Mouse (Mus musculus): Measurements from ENCODE around the gene Il1rapl2. TPM values are rescaled to one million over a fixed set of nuclear protein-coding genes. Genes with fewer than 3 reads are reported as not detected.

The Il1rapl2 gene
- total RNA-seq (2021) = 1 to 10 TPM in 1 of 2 experiments, under 1 TPM in 1; 0.21 to 1.2 TPM
- long read RNA-seq, experiment 1 = 0 reads
- long read RNA-seq, experiment 2 = 0 reads

DNA sequence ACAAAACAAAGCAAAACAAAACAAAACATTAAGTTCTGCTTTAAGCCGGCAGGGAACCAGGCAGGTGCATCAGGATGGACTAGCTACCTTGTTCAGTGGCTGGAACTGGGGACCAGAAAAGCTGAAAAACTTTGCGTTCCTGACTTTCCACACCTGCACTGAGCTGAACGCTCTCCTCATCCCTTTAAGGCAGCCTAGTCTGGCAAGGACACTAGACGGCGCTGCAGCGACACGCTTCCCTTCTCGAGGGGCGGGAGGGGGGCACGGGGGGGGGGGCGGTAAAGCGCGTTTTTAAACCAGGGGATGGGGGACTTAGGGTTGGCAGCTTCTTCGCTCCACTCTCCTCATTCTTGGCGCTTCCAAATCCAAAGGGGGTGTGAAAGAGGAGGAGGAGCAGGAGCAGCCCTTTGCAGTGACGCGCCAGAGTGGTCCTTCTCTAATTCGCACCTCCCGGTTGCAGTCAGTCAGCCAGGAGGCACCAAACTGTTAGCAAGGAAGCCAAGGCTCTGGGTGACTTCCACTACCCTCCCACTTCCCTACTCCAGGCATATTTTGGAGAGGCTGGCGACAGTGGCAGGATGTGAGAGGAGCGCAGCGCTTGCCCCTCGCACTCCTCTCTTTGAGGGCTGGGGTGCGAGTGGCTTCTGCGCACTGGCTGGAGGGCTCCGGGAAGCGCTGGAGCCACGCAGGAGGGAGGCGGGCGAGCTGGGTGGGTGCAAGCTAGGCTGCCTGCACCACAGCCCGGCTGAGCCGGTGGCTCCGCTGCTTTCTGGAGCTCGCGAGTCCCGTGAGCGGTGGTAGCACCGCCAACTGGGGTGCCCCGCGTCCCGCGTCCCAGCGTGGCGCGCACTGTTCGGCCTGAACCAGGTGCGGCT, at the start of gene Il1rapl2:
Gene Il1rapl2 (plus strand): TSS at position 288 of the 875 bp plus-strand sequence.
- peak; percentile 37 for DNase-seq

DNA sequence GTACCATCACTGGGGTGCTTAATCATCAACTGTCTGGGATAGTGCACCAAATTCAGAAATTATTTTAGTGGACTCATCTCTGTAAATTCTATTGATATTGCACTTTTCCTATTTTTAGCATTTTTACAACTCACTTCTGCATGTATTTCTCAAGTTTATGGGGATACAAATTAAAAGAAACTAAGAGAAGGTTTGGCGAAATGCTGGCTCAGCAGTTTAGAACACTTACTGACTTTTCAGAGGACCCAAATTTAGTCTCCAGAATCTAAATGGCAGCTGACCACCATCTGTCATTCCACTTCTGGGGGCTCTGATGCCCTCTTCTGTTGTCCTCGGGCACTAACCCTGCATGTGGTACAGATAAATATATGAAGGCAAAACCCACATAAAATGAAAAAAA, 22.1 kb upstream of the Il1rapl2 start:
- no peak for DNase-seq

DNA sequence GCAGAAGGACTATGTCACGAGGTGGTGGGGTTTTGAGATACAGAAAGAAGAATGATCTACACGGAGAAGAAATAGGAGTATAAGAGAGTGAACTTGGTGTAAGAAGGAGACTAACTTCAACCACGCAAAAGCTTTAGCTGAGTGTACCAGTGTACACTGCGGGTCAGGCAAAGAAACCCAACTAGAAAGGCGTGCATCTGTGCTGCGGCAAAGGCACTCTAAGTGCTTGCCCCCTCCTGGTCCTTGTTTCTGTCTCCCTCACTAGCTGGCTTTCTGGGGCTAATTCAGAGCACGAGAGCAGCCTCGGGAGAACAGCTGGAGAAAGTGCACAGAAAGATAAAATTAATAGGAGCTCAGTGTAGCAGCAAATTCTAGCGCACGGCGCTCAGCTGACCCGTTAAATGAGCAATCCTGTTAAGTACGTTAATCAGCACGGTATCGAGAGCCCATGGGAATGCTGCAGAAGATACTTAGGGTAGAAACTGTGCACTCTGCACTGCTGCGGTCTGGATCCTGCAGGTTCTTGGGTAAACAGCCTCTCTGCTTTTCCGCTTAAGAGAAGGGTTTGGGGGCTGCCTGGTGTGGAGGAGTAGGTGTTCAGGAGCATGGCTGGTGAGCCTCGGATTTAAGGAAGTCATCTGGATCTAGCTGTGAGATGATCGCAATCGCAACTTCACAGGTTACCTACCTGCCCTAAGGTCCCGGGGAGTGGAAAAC, 778 bp upstream of the Il1rapl2 start:
- no peak for DNase-seq

DNA sequence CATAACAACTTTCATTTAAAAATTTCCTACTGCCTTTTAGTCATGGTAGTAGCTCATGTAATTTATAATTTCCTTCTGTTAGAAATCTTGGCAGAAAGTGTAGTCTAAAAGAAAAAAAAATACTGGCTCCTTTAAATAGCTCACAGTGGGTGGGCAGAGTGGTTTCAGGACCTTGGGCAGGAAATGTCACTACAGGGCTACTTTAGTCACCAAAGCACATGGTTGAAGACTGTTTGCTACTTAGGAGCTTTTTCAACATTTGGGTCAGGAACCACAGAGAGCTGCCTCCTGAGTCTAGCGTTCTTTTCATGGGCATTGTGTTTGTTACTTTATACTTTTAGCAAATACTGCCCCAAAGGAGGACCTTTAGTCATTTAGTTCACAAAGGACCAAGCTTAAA, 12.2 kb downstream of the Il1rapl2 start:
- DNase-seq = peak; percentile 6

DNA sequence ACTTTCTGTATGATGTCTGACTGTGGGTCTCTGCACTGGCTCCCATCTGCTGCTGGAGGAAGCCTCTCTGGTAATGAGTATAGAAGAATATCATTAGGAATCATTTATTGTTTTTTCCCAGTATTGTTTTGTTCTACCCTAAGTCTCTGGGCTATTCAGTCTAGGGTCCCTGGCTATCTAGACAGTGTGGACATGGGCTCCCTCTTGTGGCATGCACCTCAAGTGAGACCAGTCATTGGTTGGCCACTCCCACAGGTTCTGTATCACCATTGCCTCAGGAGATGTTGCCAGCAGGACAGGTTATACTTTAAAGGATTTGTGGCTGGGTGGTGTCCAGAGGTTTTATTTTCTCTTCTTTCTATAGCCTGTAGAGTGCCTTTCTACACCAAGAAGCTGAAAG, 50.3 kb downstream of the Il1rapl2 start:
- peak; percentile 37 for DNase-seq

DNA sequence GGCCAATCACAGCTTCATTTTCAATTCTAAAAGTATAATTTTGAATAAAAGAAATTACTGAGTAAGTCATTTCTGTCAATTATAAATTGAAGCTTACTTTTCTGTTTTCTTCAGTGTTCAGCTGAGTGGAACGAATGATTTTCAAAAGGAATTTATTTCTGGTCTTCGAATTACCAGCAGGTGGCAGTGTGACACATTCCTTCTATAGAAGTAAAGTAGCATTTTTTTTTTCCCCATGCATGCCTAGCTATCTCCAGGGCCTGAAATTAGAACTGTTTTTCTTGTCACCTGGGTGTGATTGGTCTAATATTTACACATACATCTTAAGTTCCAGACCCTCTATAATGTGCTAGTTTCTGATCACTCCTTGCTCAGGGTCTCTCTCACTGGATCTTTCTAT, 96.6 kb downstream of the Il1rapl2 start:
- peak; percentile 8 for DNase-seq

DNA sequence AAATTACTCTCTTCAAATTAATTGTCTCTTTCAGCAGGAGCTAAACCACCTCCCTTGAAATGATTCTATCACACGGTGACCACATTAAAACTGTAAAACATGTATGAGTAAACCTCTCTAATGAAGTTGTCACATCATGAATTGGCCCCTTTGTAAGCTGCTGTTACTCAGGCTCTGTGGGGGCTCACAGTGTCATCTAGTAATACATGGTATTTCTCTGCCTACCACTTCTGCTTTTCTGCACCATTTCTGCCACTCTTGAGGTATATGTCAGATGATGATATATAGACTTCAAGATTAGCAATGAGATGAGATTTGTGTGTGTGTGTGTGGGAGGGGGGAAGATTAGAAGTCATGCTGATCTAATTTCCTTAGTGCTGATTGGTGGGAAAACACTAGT, 117.6 kb downstream of the Il1rapl2 start:
- no peak for DNase-seq

DNA sequence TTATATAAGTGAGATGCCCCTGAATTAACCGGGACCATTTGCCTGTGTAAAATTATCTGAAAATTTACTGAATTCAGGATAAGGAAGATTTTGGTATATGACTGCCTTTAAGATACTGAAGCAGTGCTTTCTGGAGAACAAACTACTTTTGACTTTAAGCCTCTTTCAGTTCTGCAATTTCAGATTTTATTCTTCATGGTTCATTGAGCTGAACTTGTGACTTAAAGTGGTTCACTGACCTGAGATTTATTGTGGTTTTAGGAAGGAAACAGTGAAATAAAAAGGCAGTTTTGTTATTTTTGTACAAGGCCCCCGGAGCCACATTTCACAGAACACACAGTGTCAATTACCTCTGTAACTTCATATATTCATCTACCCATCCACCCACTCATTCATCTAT, 129.6 kb downstream of the Il1rapl2 start:
- no peak for DNase-seq

DNA sequence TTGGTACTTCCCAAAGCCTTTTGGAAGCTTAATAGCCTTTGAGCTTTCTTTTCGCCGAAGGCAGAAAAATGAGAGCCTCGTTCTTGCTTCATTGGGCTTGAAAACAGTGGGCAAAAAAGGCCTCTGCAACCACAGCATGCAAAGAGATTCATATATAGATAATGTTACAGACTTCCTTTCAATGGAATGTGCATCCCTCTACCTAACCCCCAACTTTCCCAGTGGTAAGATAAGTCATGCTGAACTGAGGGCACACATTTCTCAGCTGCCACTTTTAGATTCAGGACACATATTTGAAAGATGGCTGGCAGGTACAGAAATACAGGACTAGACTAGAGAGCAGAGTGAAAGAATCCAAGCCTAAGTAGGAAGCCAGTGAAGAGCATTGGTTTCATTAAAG, 185.1 kb downstream of the Il1rapl2 start:
- no peak for DNase-seq

DNA sequence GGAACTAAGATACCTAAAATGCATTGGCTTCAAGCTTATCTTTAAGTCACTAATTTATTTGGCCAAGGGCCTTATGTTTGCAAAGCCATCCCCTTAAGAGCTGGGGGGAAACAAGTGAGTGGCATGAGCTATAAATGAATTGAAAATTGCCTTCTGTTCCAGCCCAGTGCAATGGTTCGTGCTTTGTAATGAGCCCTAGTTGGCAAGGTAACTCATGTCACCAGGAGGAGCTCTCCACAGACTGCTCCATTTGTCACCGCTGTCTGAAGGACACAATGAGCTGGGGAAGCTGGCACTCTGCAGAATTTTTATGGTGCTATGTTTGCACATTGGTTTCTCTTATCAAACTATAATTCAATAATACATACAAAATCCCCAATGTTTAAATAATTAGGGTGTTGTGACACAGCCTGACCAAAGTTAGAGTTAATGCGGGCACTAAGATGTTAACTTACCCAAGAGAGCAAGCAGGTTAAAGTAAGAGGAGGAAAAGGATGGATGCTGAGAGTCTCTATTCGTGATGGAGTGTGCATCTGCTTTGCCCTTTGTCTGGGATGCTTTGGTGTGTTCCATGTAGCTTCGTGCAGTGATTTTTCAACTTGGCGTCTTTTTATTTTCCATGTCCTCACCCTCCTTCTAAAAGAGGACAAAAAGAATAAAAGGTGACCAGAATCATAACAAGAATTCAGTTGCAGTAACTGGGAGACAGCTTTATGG, 235.2 kb downstream of the Il1rapl2 start:
- peak; percentile 1 for DNase-seq

DNA sequence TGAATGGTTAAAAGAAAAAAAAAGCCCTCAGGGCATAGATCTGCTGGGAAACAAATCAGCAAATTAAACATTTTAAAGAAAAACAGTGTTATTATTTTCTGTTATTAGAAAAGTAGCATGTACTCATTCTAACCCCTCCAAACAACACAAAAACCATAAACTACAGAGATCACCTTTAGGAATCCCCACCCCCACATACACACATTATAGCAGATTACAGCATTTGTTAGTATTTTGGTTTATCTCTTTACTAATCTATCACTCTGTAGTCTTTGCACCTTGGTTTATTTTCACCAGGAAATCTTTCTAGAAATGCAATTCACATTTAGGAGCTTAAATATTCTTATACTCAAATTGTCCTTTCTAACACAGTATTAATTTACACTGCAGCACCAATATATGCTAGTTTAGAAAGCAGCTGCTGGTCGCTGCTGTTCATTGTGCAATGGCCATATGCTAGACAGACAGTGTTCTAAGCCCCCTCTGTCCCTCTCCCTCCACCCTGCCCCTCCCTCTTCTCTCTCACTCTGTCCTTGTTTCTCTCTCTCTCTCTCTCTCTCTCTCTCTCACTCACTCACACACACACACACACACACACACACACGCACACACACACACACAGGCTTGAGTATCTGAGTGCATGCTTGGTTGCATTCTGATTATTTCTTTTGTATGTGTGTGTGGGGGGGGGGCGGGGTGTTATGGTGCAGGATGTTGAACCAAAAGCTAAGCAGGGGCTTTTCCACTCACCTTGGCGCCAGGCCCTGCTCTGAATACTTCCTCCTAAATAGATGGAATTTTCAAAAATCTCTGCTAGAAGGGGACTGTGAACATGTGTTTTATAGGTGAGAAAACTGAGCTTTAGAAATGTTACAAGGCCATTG, 236.1 kb downstream of the Il1rapl2 start:
- DNase-seq = no peak

DNA sequence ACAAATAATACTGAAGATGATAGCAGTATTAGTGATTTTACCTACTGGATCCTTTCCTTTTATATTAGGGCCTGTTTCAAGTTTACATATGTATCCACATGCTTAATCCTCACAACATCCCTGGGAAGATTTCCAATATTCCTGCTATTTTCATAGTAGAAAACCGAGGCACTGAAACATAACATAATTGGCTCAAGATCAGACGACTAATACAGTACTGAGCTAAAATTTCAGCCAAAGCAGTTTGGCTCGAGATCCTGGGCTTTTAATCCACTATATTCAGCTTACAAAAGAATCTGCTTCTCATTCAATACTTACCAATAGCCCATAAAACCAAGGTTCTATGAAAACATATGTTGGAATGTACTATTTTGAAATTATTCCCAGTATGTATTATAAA, 239.1 kb downstream of the Il1rapl2 start:
- DNase-seq = no peak

DNA sequence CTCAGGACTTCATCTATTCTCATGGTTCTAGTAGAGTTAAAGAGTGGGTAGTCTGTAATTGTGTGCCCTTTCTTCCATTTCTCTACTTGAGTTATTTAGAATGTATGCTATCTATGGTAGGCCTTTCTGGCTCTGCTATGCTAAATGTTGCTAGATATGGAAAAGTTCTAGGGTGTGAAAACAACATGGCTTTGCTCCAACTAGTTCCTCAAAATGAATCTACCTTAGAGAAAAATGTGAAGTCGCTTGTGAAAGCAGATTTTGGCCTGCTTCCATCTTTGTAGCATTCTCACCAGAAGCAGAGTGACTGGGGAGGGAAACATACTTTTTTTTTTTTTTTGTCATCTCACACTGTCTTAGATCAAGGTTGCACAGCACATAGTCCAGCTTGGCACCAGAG, 241.7 kb downstream of the Il1rapl2 start:
- DNase-seq = no peak

DNA sequence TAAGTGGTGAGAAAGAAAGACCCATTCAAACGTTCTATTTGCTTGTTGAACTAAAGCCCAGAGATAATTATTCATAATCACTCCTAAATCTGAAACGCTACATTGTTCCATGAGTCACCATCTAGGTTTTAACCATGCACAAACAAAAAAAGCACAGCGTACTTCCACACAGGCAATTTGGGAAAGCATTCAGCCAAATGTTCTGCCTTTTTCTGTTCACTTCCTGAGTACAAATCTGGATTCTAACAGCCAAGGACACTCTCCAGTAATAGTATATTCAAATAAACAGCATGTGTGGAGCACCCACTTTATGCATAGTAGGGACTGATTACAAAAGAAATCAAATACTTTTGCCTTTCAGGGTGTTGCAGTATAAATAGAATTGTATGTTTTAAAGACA, 278.5 kb downstream of the Il1rapl2 start:
- no peak for DNase-seq

DNA sequence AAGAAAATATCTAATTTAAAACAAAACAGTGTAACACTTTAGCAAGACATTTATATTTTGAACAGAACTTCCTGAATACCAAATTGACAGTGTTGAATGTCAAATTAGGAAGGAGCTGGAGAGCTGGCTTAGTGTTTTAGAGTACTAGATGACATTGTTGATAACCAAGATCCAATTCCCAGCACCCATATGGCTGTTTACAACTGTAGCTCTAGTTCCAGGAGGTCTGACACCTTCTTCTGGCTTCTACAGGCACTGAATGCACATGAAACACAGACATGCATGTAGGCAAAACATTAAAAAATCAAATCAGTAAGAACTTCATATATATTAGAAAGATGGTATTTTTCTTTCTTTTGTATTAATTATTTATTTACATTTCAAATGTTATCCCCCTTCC, 353.1 kb downstream of the Il1rapl2 start:
- DNase-seq = no peak

DNA sequence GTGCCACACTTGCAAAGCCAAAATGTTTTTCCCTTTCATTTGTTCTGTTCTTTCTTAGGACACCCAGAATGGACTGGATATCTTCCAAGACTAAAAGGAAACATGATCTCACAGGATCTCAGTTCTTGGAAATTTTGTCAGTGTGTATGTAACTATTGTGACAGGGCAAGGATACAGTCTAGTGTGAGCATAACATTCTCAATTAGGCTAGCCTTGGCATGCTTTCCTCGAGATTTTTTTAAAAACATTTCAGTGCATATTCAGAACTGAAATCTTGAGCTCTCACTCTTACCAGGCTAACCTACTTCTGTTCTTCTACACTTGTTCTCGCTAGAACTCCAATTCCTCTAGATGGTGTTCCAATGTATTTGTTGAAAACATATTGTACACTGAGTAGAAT, 356.4 kb downstream of the Il1rapl2 start:
- no peak for DNase-seq

DNA sequence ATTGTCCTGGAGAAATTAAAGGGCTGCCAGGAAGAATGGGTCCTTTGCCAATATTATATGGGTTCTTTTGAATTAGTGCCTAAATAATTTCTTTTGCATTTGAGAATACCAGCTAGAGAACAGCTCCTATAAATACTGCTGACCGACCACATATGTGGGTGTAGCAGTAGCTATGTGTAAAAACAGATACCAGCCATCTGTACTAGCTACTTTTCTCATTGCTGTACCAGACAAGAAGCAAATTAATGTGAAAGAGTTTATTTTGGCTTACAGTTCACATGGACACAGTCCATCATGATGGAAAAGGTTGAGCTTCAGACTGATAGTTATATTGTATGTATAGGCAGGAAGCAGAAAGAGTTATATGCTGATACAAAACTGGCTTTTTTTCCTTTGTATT, 377.3 kb downstream of the Il1rapl2 start:
- DNase-seq = no peak

DNA sequence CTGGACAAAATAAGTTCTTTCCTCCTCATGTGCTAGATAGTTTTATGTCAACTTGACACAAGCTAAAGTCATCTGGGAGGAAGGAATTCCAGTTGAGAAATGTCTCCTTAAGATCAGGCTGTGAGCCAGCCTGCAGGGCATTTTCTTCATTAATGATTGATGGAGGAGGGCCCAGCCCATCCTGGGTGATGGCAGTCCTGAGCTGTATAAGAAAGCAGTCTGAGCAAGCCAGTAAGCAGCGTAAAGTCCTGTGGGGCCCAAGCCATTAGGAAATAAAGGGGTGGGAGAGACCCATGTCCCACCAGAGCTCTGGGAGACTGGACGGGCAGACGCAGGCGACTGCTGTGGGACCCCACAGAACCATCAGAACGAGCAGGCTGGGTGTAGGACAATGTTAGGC, 400.9 kb downstream of the Il1rapl2 start:
- no peak for DNase-seq

DNA sequence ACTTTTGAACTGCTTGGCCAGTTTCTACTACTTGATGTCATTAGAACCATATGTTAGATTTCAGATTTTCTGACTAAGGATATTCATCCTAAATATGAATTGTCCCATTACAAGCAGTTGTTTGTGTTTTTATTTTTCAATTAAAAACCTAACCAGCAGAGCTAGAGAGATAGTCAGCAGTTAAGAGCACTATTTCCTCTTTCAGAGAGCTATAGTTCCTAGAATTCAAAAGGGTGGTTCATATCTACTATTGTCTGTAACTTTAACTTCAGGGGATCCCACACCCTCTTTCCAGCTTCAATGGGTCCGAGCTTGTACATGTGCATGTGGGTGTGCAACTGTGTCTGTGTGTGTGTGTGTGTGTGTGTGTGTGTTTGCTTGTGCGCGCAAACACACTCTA, 472.7 kb downstream of the Il1rapl2 start:
- no peak for DNase-seq

DNA sequence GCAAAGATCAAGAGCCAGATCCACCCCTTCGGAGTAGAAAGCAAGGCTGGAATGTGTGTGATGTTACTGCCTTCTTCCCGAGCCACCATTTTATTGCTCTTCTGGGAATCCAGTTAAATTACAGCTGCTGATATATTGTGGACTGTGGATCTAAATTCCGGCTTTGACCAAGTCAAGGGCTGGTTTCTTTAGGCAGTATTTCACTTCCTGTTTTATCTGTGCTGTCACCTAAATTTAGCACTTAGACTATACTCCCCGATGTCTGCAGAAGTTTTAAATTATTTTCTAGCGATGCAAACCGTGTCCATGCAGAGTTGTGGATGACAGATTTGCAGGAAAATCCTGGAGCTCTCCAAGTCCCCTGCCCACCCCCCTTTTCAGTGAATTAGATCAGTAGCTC, 533.5 kb downstream of the Il1rapl2 start:
- no peak for DNase-seq

DNA sequence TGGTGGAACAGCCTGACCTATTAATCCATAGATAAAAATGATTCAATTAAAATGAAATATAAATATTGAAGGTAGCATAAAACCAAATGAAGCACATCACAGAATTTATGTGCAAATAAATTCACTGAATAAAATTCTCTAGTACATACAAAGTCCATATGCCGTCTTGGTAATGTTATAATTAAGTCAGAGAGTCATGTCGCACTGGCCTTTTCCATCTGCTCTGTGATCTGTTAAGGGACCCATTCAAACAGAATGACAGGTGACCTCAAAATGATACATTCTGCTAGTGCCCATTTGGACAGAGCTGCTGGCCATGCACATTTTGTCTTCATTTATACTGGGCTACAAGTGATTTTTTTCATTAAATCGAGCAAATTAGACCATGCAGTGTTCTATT, 534.3 kb downstream of the Il1rapl2 start:
- DNase-seq = no peak

DNA sequence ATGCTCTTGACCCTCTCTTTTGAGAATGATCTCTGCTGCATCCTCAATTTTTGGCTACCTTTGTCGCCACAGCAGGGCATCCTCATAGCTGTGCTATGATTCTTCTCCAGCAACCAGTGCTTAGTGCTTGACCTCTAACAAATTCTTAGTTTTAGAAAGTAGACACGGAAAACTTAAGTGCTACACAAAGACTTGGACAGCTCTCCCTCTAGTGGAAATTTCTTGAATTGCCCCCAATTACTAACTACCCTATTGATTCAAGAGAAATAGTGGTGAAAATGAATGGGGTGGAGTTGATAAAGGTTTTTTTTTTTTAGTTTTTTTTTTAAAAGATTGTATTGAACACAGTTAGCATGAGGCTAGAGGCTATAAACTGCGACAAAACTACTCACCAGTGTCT, 599.7 kb downstream of the Il1rapl2 start:
- DNase-seq = peak; percentile 0
